Mouse (Mus musculus): Measurements from ENCODE around the gene Cd63. TPM values are rescaled to one million over a fixed set of nuclear protein-coding genes. Genes with fewer than 3 reads are reported as not detected.

The Cd63 gene
- total RNA-seq, 2 experiments from 2014 or later, result 74.2 to 79.4 TPM

Other genes starting within 250 kb of the Cd63 start
- 10 to 100 TPM; 12.8 to 13.9 TPM for gene Suox, start 226.9 kb upstream of the Cd63 start, total RNA-seq (2021)
- 100 to 1,000 TPM; 133 to 138 TPM for gene Rab5b, start 204.7 kb upstream of the Cd63 start, total RNA-seq (2021)
- gene Pmel, start 196.8 kb upstream of the Cd63 start, total RNA-seq (2021), result under 1 TPM; 0.20 to 0.25 TPM
- 1 to 10 TPM; 1.4 to 2.6 TPM for gene Cdk2, start 196.0 kb upstream of the Cd63 start, total RNA-seq (2021)
- 10 to 100 TPM; 10.9 to 12.8 TPM for gene Dgka, start 156.1 kb upstream of the Cd63 start, total RNA-seq (2021)
- gene Pym1, start 153.1 kb upstream of the Cd63 start, total RNA-seq (2021), result 10 to 100 TPM; 25.1 to 26.2 TPM
- under 1 TPM; 0.43 to 0.50 TPM for gene Mmp19, start 110.1 kb upstream of the Cd63 start, total RNA-seq (2021)
- gene Dnajc14, start 96.9 kb upstream of the Cd63 start, total RNA-seq (2021), result 10 to 100 TPM; 63.8 to 64.8 TPM
- gene Tmem198b, start 96.6 kb upstream of the Cd63 start, total RNA-seq (2021), result 1 to 10 TPM; 7.9 to 8.1 TPM
- gene Sarnp, start 83.7 kb upstream of the Cd63 start, total RNA-seq (2021), result 10 to 100 TPM; 37.7 to 38.2 TPM
- 10 to 100 TPM in 1 of 2 experiments, 1 to 10 TPM in 1; 9.3 to 10.4 TPM for gene Ormdl2, start 79.3 kb upstream of the Cd63 start, total RNA-seq (2021)
- 10 to 100 TPM; 18.2 to 18.9 TPM for gene Gdf11, start 9.3 kb upstream of the Cd63 start, total RNA-seq (2021)
- 1 to 10 TPM; 7.1 to 8.1 TPM for gene Rdh5, start 21.9 kb downstream of the Cd63 start, total RNA-seq (2021)
- gene Bloc1s1, start 23.0 kb downstream of the Cd63 start, total RNA-seq (2021), result 10 to 100 TPM; 94.9 to 98.7 TPM
- gene Itga7, start 32.8 kb downstream of the Cd63 start, total RNA-seq (2021), result 10 to 100 TPM; 29.7 to 30.0 TPM
- not detected for gene Mettl7b, start 60.0 kb downstream of the Cd63 start, total RNA-seq (2021)
- gene Olfr9, start 88.4 kb downstream of the Cd63 start, total RNA-seq (2021), result not detected
- gene Olfr763, start 109.8 kb downstream of the Cd63 start, total RNA-seq (2021), result not detected
- not detected for gene Olfr764-ps1, start 138.9 kb downstream of the Cd63 start, total RNA-seq (2021)
- gene Olfr765, start 149.0 kb downstream of the Cd63 start, total RNA-seq (2021), result not detected
- gene Olfr766-ps1, start 168.0 kb downstream of the Cd63 start, total RNA-seq (2021), result not detected
- gene Olfr767, start 181.9 kb downstream of the Cd63 start, total RNA-seq (2021), result not detected
- not detected for gene Olfr768, start 198.4 kb downstream of the Cd63 start, total RNA-seq (2021)
- gene Olfr769, start 216.9 kb downstream of the Cd63 start, total RNA-seq (2021), result not detected
- not detected for gene Olfr770, start 238.0 kb downstream of the Cd63 start, total RNA-seq (2021)

Data from layer of hippocampus, adult 18-20 months (tissue).